Mouse (Mus musculus): Measurements from ENCODE around the gene Cox15. TPM values are rescaled to one million over a fixed set of nuclear protein-coding genes. Genes with fewer than 3 reads are reported as not detected.

Gene Cox15
- polyA plus RNA-seq (2015; fragmentation: Nextera tagmentation; extraction: Ambion mirVana), result 12.0 and 15.6 TPM in 2 replicates

DNA sequence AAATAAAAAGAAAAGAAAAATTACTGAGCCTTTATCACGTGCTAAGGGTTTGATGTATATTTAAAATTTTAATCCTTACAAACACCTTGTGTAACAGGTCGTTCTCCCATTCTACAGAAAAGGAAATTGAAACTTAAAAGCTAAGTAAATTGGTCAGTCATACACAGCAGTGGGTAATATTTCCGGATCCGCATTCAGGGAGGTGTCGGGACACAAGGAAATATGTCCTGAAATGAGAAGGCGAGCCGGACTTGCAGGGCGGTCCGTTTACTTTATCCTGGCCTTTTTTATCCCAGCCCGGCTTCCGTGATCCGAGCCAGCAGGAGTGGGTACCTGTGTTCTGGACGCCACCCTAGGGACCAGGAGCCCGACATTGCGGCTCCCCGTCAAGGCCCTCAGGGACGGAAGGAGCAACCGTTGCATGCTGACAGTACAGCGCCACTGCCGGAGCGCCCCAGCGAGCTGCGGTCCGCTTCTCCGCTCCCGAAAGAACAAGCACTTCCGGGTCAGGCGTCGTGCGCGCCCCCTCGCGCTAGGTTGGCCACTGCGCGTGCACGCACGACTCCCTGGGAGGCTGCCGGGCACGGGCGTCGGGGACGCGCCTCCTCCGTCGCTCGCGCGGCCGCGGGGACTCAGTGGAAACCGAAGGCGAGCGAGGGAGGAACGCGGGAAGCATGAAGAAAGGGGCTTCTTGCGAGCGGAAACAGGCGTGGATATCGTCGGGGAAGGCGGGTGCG is at the start of gene Cox15, which contains the start of gene Cutc:
Gene Cox15 (minus strand): TSS at position 512 of the 737 bp plus-strand sequence.
Gene Cutc (plus strand): TSS at position 508 of the 737 bp plus-strand sequence.
- peaks cover 21% of the 10 kb centered on the region for H3K36me3 ChIP-seq (ENCODE audit: insufficient read depth, low read length)
- H3K4me3 ChIP-seq (ENCODE audit: low read length), result peak within 1 kb of the TSS; percentile 80
- peak within 1 kb of the TSS; percentile 90 for H3K9ac ChIP-seq (replicated peaks; ENCODE audit: low read length)
- H3K27ac ChIP-seq (ENCODE audit: low read length), result peak within 1 kb of the TSS; percentile 99
- peaks cover 13% of the 10 kb centered on the region; the same call in 1 of the 2 replicates for H3K4me1 ChIP-seq (ENCODE audit: insufficient read depth, low read length)
- peak; percentile 92 for ATAC-seq (ENCODE audit: low FRiP score, low TSS enrichment)
- H3K27me3 ChIP-seq (ENCODE audit: insufficient read depth, low read length), result no peaks in the 10 kb centered on the region
- no peaks in the 10 kb centered on the region for H3K9me3 ChIP-seq (ENCODE audit: low read length)
- H3K4me2 ChIP-seq (replicated peaks; ENCODE audit: low read depth, low read length), result peak within 1 kb of the TSS; percentile 67
- under 1% methylated on average over 62 of the region's 62 CpGs for WGBS

DNA sequence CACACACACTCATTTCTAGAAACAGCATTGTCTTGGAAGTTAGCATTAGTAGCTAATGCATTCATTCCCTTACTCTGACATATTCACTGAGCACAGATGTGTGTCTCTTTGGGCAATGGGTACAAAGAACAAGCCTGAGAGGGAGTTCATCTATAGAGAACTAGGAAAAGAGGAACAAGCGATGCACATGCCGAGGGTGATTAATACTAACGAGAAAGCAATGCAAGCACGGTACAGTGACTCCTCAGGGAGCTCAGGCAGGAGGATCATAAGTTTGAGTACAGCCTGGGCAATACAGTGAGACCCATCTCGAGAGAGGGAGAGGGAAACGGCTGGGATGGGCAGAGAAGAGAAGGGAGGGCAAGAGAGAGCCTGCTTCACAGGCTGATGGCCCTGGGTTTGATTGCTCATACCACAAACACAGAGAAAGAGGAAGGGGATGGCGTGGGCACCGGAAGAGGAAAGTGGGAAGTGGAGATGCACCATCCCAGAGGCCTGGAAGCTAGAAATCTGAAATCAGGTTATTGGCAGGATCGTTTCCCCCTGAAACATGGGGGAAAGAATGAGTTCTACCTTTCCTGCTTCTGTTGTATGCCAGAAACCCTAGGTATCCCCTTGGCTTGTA is 48.7 kb upstream of the Cox15 start:
- H3K4me3 ChIP-seq (ENCODE audit: low read length), result no peak overlapping the region
- H3K9me3 ChIP-seq (ENCODE audit: low read length), result no peaks in the 10 kb centered on the region
- no peak overlapping the region for H3K27ac ChIP-seq (ENCODE audit: low read length)
- H3K4me2 ChIP-seq (replicated peaks; ENCODE audit: low read depth, low read length), result no peak overlapping the region
- H3K9ac ChIP-seq (replicated peaks; ENCODE audit: low read length), result no peak overlapping the region
- no peaks in the 10 kb centered on the region for H3K4me1 ChIP-seq (ENCODE audit: insufficient read depth, low read length)
- H3K36me3 ChIP-seq (ENCODE audit: insufficient read depth, low read length), result no peaks in the 10 kb centered on the region
- ATAC-seq (ENCODE audit: low FRiP score, low TSS enrichment), result no peak
- 81% methylated on average over 9 of the region's 9 CpGs for WGBS
- no peaks in the 10 kb centered on the region for H3K27me3 ChIP-seq (ENCODE audit: insufficient read depth, low read length)

DNA sequence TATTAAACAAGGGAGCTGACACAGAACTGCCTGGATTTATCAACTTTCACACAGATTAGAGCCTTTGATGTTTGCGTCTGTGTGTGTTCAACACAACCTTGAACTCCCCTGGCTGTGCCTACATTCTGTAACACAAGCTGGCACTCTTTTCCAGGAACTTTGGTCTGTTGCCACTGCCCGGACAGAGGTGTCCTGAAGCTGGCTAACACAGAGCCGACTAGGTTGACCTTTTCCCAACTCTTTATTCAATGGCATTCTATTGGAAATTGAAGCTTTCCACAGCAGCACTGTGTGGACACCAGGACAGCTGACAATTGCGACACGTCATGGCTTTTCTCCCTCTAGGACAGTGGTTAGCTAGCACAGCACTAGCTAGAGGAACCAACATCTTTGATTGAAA is 44.4 kb upstream of the Cox15 start:
- no peak overlapping the region for H3K27ac ChIP-seq (ENCODE audit: low read length)
- H3K27me3 ChIP-seq (ENCODE audit: insufficient read depth, low read length), result no peaks in the 10 kb centered on the region
- no peaks in the 10 kb centered on the region for H3K9me3 ChIP-seq (ENCODE audit: low read length)
- H3K4me2 ChIP-seq (replicated peaks; ENCODE audit: low read depth, low read length), result no peak overlapping the region
- H3K4me3 ChIP-seq (ENCODE audit: low read length), result no peak overlapping the region
- ATAC-seq (ENCODE audit: low FRiP score, low TSS enrichment), result no peak
- no peaks in the 10 kb centered on the region for H3K36me3 ChIP-seq (ENCODE audit: insufficient read depth, low read length)
- no peaks in the 10 kb centered on the region for H3K4me1 ChIP-seq (ENCODE audit: insufficient read depth, low read length)
- no peak overlapping the region for H3K9ac ChIP-seq (replicated peaks; ENCODE audit: low read length)
- WGBS, result 67% methylated on average over 5 of the region's 5 CpGs

DNA sequence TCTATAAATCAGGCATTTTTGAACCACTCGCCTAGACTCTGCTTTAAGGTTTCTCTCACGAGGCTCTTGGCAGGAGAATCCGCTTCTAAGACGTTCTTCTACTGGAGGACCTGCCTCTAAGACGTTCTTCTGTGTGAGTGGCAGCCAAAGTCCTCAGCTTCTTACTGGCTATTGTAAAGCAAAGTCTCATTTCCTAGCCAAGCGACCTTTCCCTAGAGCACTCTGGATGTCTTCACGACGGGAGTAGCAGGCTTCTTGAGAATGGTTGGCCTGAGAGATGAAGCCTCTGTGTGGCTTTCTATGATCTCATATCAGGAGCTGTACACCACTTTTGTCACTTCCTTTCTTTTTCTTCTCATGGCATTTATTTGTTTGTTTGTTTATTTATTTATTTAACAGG is 42.7 kb upstream of the Cox15 start:
- Histone ChIP-seq H3K27ac (ENCODE audit: low read length) (no peak overlapping the region), H3K4me3 (ENCODE audit: low read length) (no peak overlapping the region), H3K9ac (replicated peaks; ENCODE audit: low read length) (no peak overlapping the region), H3K36me3 (ENCODE audit: insufficient read depth, low read length) (no peaks in the 10 kb centered on the region), H3K27me3 (ENCODE audit: insufficient read depth, low read length) (no peaks in the 10 kb centered on the region), H3K4me1 (ENCODE audit: insufficient read depth, low read length) (no peaks in the 10 kb centered on the region), H3K9me3 (ENCODE audit: low read length) (no peaks in the 10 kb centered on the region), H3K4me2 (replicated peaks; ENCODE audit: low read depth, low read length) (no peak overlapping the region)
- no peak for ATAC-seq (ENCODE audit: low FRiP score, low TSS enrichment)
- WGBS, result 72% methylated on average over 8 of the region's 8 CpGs

DNA sequence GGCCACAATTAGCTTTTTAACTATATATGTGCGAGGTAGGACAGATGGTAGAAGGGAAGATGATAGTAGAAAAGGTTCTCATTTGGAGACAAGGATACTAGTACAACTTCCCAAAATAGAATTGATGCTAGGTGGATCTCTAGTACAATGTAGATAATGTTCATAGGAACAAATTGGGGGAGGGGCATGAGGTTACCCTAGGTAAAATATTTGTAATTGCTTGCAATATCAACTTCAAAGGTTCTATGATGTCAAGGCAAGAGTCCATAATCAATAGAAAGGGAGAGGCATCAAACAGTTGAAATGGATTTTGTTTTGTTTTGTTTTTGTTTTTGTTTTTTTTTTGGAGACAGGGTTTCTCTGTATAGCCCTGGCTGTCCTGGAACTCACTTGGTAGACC is 41.2 kb upstream of the Cox15 start:
- H3K9me3 ChIP-seq (ENCODE audit: low read length), result no peaks in the 10 kb centered on the region
- no peaks in the 10 kb centered on the region for H3K27me3 ChIP-seq (ENCODE audit: insufficient read depth, low read length)
- WGBS, result 88% methylated on average over 1 of the region's 1 CpGs
- no peaks in the 10 kb centered on the region for H3K4me1 ChIP-seq (ENCODE audit: insufficient read depth, low read length)
- no peak overlapping the region for H3K9ac ChIP-seq (replicated peaks; ENCODE audit: low read length)
- H3K4me2 ChIP-seq (replicated peaks; ENCODE audit: low read depth, low read length), result no peak overlapping the region
- H3K4me3 ChIP-seq (ENCODE audit: low read length), result no peak overlapping the region
- H3K27ac ChIP-seq (ENCODE audit: low read length), result no peak overlapping the region
- no peaks in the 10 kb centered on the region for H3K36me3 ChIP-seq (ENCODE audit: insufficient read depth, low read length)
- ATAC-seq (ENCODE audit: low FRiP score, low TSS enrichment), result no peak

DNA sequence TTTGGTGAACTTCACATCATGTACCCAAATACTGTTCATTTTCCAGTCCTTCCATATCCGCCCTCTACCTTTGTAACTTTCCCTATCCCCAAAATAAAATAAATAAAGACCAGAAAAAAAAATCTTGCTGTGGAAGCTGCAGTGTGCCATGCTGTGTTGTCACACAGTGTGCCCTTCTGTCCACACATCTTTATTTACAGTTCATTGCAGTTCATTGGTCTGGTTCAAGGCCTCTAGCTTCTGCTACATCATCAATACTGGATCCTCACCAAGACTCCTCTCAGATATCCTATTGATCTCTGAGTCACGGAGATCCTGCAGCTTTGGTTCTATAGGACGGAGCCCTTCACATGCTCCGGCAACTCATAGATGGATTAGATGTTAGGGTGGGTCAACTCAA is 39.7 kb upstream of the Cox15 start:
- Histone ChIP-seq H3K9ac (replicated peaks; ENCODE audit: low read length) (no peak overlapping the region), H3K9me3 (ENCODE audit: low read length) (no peaks in the 10 kb centered on the region), H3K36me3 (ENCODE audit: insufficient read depth, low read length) (no peaks in the 10 kb centered on the region), H3K27ac (ENCODE audit: low read length) (no peak overlapping the region), H3K27me3 (ENCODE audit: insufficient read depth, low read length) (no peaks in the 10 kb centered on the region), H3K4me1 (ENCODE audit: insufficient read depth, low read length) (no peaks in the 10 kb centered on the region), H3K4me3 (ENCODE audit: low read length) (no peak overlapping the region), H3K4me2 (replicated peaks; ENCODE audit: low read depth, low read length) (no peak overlapping the region)
- no peak for ATAC-seq (ENCODE audit: low FRiP score, low TSS enrichment)
- WGBS, result 84% methylated on average over 4 of the region's 4 CpGs

DNA sequence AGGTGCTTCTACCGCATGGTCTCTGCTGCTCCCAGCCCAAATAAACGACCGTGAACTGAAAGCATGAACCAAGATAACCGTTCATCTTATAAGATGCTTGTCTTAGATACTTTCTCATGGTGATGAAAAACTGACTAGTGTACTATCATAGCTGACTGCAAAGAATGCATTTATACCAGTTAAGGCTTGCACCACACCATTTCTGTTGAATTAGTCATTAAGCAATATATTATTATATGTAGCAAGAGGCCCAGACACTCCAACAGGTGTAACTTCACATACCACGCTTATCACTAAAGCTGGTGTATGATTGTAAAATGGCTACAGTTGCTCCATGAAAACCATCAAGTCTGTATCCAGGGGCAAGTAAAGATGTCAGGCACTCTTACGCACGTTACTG is 37.0 kb upstream of the Cox15 start:
- WGBS, result 87% methylated on average over 7 of the region's 7 CpGs
- Histone ChIP-seq H3K9me3 (ENCODE audit: low read length) (no peaks in the 10 kb centered on the region), H3K9ac (replicated peaks; ENCODE audit: low read length) (no peak overlapping the region), H3K36me3 (ENCODE audit: insufficient read depth, low read length) (no peaks in the 10 kb centered on the region), H3K4me1 (ENCODE audit: insufficient read depth, low read length) (no peaks in the 10 kb centered on the region), H3K4me2 (replicated peaks; ENCODE audit: low read depth, low read length) (no peak overlapping the region), H3K27me3 (ENCODE audit: insufficient read depth, low read length) (no peaks in the 10 kb centered on the region), H3K27ac (ENCODE audit: low read length) (no peak overlapping the region), H3K4me3 (ENCODE audit: low read length) (no peak overlapping the region)
- ATAC-seq (ENCODE audit: low FRiP score, low TSS enrichment), result no peak

DNA sequence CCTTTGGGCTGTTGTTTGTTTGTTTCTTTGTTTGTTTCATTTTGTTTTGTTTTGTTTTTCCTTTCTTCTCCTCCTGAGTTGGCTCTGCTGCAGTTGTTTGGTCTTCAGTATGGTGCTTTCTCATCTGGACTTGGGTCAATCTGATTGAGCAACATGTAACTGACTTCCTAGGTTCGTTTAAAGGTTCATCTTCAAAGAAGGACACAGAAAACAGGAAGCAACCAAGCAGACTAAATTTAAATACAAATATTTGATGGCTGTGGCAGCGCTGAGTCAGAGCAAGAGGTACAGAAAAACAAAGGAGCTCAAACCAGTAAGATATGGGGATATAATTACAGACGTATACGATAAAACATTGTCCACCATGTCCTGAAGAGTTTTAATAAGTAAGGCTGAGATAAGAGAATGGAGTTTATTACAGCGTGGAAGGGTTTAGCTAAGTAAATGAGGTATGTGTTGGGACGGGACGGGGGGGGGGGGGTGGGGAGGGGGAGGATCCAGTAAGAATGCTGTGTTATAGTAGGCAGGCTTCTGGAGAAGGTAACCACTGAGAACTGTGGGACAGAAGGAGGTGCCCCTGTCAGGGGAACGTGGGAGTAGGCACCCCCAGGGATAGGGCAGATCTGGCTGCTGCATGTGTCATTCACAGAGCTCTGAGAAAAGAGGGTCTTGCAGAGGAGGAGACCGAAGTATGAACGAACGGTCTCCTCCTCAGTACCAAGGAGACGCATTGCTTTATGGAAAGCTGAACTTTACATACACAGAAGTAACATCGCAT is 33.6 kb upstream of the Cox15 start:
- Histone ChIP-seq H3K4me2 (replicated peaks; ENCODE audit: low read depth, low read length) (no peak overlapping the region), H3K27ac (ENCODE audit: low read length) (no peak overlapping the region), H3K4me3 (ENCODE audit: low read length) (no peak overlapping the region), H3K27me3 (ENCODE audit: insufficient read depth, low read length) (no peaks in the 10 kb centered on the region), H3K9ac (replicated peaks; ENCODE audit: low read length) (no peak overlapping the region), H3K4me1 (ENCODE audit: insufficient read depth, low read length) (no peaks in the 10 kb centered on the region), H3K9me3 (ENCODE audit: low read length) (no peaks in the 10 kb centered on the region), H3K36me3 (ENCODE audit: insufficient read depth, low read length) (no peaks in the 10 kb centered on the region)
- WGBS, result 77% methylated on average over 13 of the region's 13 CpGs
- ATAC-seq (ENCODE audit: low FRiP score, low TSS enrichment), result no peak

DNA sequence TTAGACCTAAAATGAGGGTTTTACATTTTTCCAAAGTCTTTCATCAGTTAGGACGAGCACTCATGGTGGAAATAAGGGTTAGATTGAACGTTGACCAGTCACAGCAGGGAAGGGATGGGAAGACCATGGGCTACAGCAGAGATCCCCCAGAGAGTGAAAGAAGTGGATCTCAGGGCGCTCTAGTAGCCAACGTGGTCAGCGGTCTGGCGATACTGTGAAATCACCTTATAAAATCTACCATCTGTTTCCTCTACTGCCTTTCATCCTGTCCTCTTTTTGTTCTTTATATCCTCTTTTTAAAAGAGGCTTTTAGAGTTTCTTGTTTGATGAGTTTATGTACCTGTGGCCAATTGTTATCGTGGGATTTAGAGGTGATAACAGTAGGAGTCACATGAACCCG is 32.0 kb upstream of the Cox15 start:
- Histone ChIP-seq H3K27me3 (ENCODE audit: insufficient read depth, low read length) (no peaks in the 10 kb centered on the region), H3K9ac (replicated peaks; ENCODE audit: low read length) (no peak overlapping the region), H3K9me3 (ENCODE audit: low read length) (no peaks in the 10 kb centered on the region), H3K4me1 (ENCODE audit: insufficient read depth, low read length) (no peaks in the 10 kb centered on the region), H3K36me3 (ENCODE audit: insufficient read depth, low read length) (no peaks in the 10 kb centered on the region), H3K27ac (ENCODE audit: low read length) (no peak overlapping the region), H3K4me2 (replicated peaks; ENCODE audit: low read depth, low read length) (no peak overlapping the region), H3K4me3 (ENCODE audit: low read length) (no peak overlapping the region)
- WGBS, result 76% methylated on average over 8 of the region's 8 CpGs
- ATAC-seq (ENCODE audit: low FRiP score, low TSS enrichment), result no peak
